Mouse (Mus musculus) MEL (cell line): Measurements from ENCODE around the gene Scfd2.
A peak's percentile ranks its signal among the peaks of the same experiment; 100 is the strongest.

Experiments used
- CTCF ChIP-seq, 3 experiments: IDR thresholded peaks in 2 of 3; conservative IDR thresholded peaks in 1 of 3; 2 replicates each; pipeline ENCODE4 v1.5.1; 2011 to 2012; ENCODE audit warnings: low read length in 3 of 3, low read depth in 2 of 3, mild to moderate bottlenecking in 2 of 3, improper control_type of control experiment in 1 of 3, inconsistent platforms in 1 of 3, mixed read lengths in 1 of 3, moderate library complexity in 1 of 3; ENCODE audit not compliant: control insufficient read depth in 1 of 3, insufficient read depth in 1 of 3, poor library complexity in 1 of 3, severe bottlenecking in 1 of 3
- ETS1 ChIP-seq: IDR thresholded peaks from 2 replicates; pipeline ENCODE4 v1.6.1; 2012; ENCODE audit warnings: low read depth, mild to moderate bottlenecking, inconsistent platforms, low read length, improper control_type of control experiment, moderate library complexity
- GATA1 ChIP-seq: IDR thresholded peaks from 2 replicates; pipeline ENCODE4 v1.6.1; 2011; ENCODE audit warnings: low read depth, low read length, improper control_type of control experiment
- MAX ChIP-seq: IDR thresholded peaks from 2 replicates; pipeline ENCODE4 v1.6.1; 2011; ENCODE audit warnings: low read length, improper control_type of control experiment
- NELFE ChIP-seq: IDR thresholded peaks from 2 replicates; pipeline ENCODE4 v1.6.1; 2011; ENCODE audit warnings: low read depth, low read length, improper control_type of control experiment

GRCm38 (mm10) chr5:74194841-74195613 is 336.5 kb downstream of the Scfd2 start, which contains the start of gene Rasl11b:
- TF ChIP-seq NELFE: peak; percentile 38; the same call in 1 of the 2 replicates
- TF ChIP-seq GATA1: no peak
- TF ChIP-seq CTCF (IDR thresholded peaks at IDR 0.05 in 2 of 3, conservative IDR thresholded peaks at IDR 0.05 in 1 of 3; ENCODE audit: control insufficient read depth in 1 of 3, insufficient read depth in 1 of 3, low read depth in 2 of 3, low read length in 3 of 3, poor library complexity in 1 of 3, severe bottlenecking in 1 of 3): peak in 2 of 3 experiments; percentile 2 to 22; a peak in 2 of 6 replicates
- TF ChIP-seq ETS1: no peak
- no peak for TF ChIP-seq MAX
